Mouse (Mus musculus): ENCODE results near the gene Cyp2d34.

- TF ChIP-seq ZMIZ1 (IDR thresholded peaks at IDR 0.05; ENCODE audit: low read depth, low read length) (no peak), HCFC1 (IDR thresholded peaks at IDR 0.05; ENCODE audit: low read depth, low read length) (no peak), GATA1 (IDR thresholded peaks at IDR 0.05; ENCODE audit: low read depth, low read length) (no peak), POLR2A (IDR thresholded peaks at IDR 0.05; ENCODE audit: control insufficient read depth in 1 of 2, insufficient read depth in 1 of 2, low read depth in 1 of 2, low read length in 2 of 2, poor library complexity in 1 of 2) (no peak), RCOR1 (IDR thresholded peaks at IDR 0.05; ENCODE audit: low read depth, low read length) (no peak), CTCF (IDR thresholded peaks at IDR 0.05 in 2 of 3, conservative IDR thresholded peaks at IDR 0.05 in 1 of 3; ENCODE audit: control insufficient read depth in 1 of 3, insufficient read depth in 1 of 3, low read depth in 2 of 3, low read length in 3 of 3, poor library complexity in 1 of 3, severe bottlenecking in 1 of 3) (no peak), TAL1 (IDR thresholded peaks at IDR 0.05; ENCODE audit: low read length) (no peak), USF1 (IDR thresholded peaks at IDR 0.05; ENCODE audit: low read depth, low read length) (no peak), EP300 (IDR thresholded peaks at IDR 0.05; ENCODE audit: low read depth in 1 of 2, low read length in 2 of 2) (no peak), MEF2A (IDR thresholded peaks at IDR 0.05; ENCODE audit: extremely low read depth, insufficient replicate concordance, low read depth, low read length, poor library complexity, severe bottlenecking) (no peak), ETS1 (IDR thresholded peaks at IDR 0.05; ENCODE audit: low read depth, low read length) (no peak), POLR2AphosphoS2 (IDR thresholded peaks at IDR 0.05; ENCODE audit: low read length) (no peak), JUND (IDR thresholded peaks at IDR 0.05; ENCODE audit: low read depth, low read length) (no peak)
These were observed 2.3 kb downstream of the Cyp2d34 start for GRCm38 (mm10) chr15:82618362-82619020.
